Mouse (Mus musculus): Measurements from ENCODE around the gene Mmp28.

- TF ChIP-seq CTCF (IDR thresholded peaks at IDR 0.05; ENCODE audit: low read depth) = no peak
- TF ChIP-seq EP300 (IDR thresholded peaks at IDR 0.05; ENCODE audit: low read depth) = no peak
Measured at GRCm38 (mm10) chr11:83448927-83449236, 14.0 kb downstream of the Mmp28 start.
